Mouse (Mus musculus) bone marrow, adult 2 months (tissue): ENCODE measurements at regions not wholly inside any gene's neighbourhood (a gene's known extent, or its start where the extent isn't known, plus 50 kb on each side); places are given as distances from the start of the nearest gene placed in this dataset.

Experiments
- CTCF ChIP-seq: fragments of 200-500 bp; IDR thresholded peaks from 2 replicates; pipeline ENCODE4 v1.5.1; 2011; ENCODE audit warnings: low read length, control low read depth; ENCODE audit not compliant: control insufficient read depth, insufficient read depth
- POLR2A ChIP-seq: fragments of 200-500 bp; IDR thresholded peaks from 2 replicates; pipeline ENCODE4 v1.6.1; 2011; ENCODE audit warnings: low read depth, mild to moderate bottlenecking, control low read depth, low read length, borderline replicate concordance; ENCODE audit not compliant: control insufficient read depth

DNA sequence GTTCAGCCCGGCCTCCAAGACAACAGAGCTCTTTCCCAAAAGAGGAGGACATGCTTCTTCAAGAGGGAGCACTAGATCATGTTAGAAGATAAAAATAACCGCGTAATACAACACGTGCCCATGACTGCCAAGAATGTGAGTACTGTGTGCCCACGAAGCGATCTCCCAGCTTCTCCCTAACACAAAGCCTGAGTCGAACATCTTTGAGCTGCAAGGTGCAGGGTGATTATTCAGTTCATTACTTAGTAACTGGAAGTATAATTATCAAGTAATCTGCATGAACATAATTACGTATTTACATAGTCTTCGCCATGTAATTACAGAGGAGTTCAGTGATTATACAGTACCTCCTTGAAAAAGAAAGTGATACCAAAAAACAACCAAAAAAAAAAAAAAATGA is 269.7 kb downstream of the Efnb2 start:
- TF ChIP-seq CTCF (no peak), POLR2A (no peak)
